Mouse (Mus musculus) liver, postnatal 0 days (tissue): Measurements from ENCODE around the gene Bicc1.

Experiments used
- CTCF ChIP-seq: sonication (generic); IDR thresholded peaks from 2 replicates; pipeline ENCODE4 v1.5.1; 2016; ENCODE audit warnings: antibody characterized with exemption, low read depth
- EP300 ChIP-seq: IDR thresholded peaks from 2 replicates; pipeline ENCODE4 v1.6.1; 2016; ENCODE audit warnings: antibody characterized with exemption, low read depth, mild to moderate bottlenecking

DNA sequence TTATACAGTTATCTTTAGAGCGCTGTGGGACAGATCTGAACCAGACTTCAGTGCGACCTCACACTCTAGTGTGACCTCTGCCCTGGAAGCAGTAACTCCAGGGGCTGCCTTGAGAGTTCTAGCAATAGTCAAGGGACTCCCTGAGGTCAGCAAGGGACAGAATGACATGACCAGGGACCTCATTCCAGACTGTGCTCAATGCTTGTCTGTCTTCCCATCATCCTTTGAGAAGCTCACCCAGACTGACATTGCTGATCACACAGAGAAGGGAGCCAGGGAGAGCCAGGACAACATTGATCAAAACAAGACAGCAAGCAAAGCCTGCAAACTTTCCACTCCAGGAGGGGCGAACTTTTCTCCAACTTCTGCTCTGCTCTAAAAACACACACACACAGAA, 38.7 kb downstream of the Bicc1 start:
- TF ChIP-seq CTCF, result no peak
- no peak for TF ChIP-seq EP300
